Mouse (Mus musculus) heart, adult 2 months (tissue): ENCODE data around the gene R3hdm2. TPM values are rescaled to one million over a fixed set of nuclear protein-coding genes. Genes with fewer than 3 reads are reported as not detected.

Experiments
- DNase-seq, 2 experiments: peaks; one replicate each; pipeline ENCODE4 v3.0.0; 2021
- H3K27ac ChIP-seq: fragments of 200-600 bp; 2 replicates; pipeline ENCODE4 v1.8.1; 2022
- H3K27me3 ChIP-seq: fragments of 200-500 bp; 2 replicates; pipeline ENCODE4 v1.6.1; 2012; ENCODE audit warnings: mild to moderate bottlenecking, low read length, inconsistent platforms, mixed read lengths; ENCODE audit not compliant: control insufficient read depth, insufficient read depth
- H3K36me3 ChIP-seq: fragments of 200-500 bp; 2 replicates; pipeline ENCODE4 v1.6.1; 2012; ENCODE audit warnings: low read length, inconsistent platforms; ENCODE audit not compliant: control insufficient read depth, insufficient read depth
- H3K4me1 ChIP-seq: fragments of 200-500 bp; 2 replicates; pipeline ENCODE4 v1.6.1; 2011; ENCODE audit warnings: low read length; ENCODE audit not compliant: control insufficient read depth, insufficient read depth
- H3K4me3 ChIP-seq: fragments of 200-600 bp; 2 replicates; pipeline ENCODE4 v1.8.1; 2022
- H3K79me2 ChIP-seq: fragments of 200-500 bp; replicated peaks from 2 replicates; pipeline ENCODE4 v1.6.1; 2012; ENCODE audit warnings: mild to moderate bottlenecking, inconsistent platforms, low read length, moderate library complexity, mixed read lengths; ENCODE audit not compliant: control insufficient read depth, insufficient read depth
- H3K9ac ChIP-seq: fragments of 200-500 bp; 2 replicates; pipeline ENCODE4 v1.6.1; 2012; ENCODE audit warnings: low read depth, mild to moderate bottlenecking, control low read depth, inconsistent platforms, low read length, mixed read lengths
- CTCF ChIP-seq: fragments of 200-600 bp; IDR thresholded peaks from 2 replicates; pipeline ENCODE4 v1.8.1; 2022; ENCODE audit warnings: antibody characterized with exemption, mild to moderate bottlenecking, moderate library complexity
- EP300 ChIP-seq: fragments of 200-500 bp; IDR thresholded peaks from 2 replicates; pipeline ENCODE4 v1.6.1; 2011; ENCODE audit warnings: low read depth, low read length, control low read depth; ENCODE audit not compliant: insufficient read depth
- POLR2A ChIP-seq: fragments of 200-500 bp; IDR thresholded peaks from 2 replicates; pipeline ENCODE4 v1.6.1; 2011; ENCODE audit warnings: mild to moderate bottlenecking, low read depth, low read length, control low read depth; ENCODE audit not compliant: insufficient read depth
- WGBS: fragments of 180-500 bp; shearing (Covaris S2); methylation state at CpG from one replicate; pipeline ENCODE4 v1.1.7; 2018; 5-methylcytosine and 5-hydroxymethylcytosine counted together
- intact Hi-C: fragments of 180-260 bp; cut with DNase I; formaldehyde crosslinking; loops from one replicate; pipeline ENCODE4 v1.15.1; 2025
- polyA plus RNA-seq: library from polyadenylated mRNA; depleted of rRNA; stranded (reverse); fragments of >200 nt; gene quantifications from 2 replicates; pipeline ENCODE4 v1.2.3, GENCODE M21; 2012
- total RNA-seq, 2 experiments: library from RNA; stranded (reverse); gene quantifications; 2 replicates each; pipeline ENCODE4 v1.2.3; 2021

R3hdm2 gene
- total and polyA plus RNA-seq, 3 experiments = 151 to 171 (median 154) TPM

- Histone ChIP-seq H3K79me2 (no peaks in the 10 kb centered on the region), H3K27ac (no peak overlapping the region), H3K4me1 (peaks cover 4% of the 10 kb centered on the region), H3K27me3 (no peaks in the 10 kb centered on the region), H3K9ac (no peak overlapping the region), H3K4me3 (no peak overlapping the region), H3K36me3 (peaks cover 3% of the 10 kb centered on the region; the same call in 1 of the 2 replicates)
- WGBS = 69% methylated on average over 3 of the region's 3 CpGs
- no peak for TF ChIP-seq POLR2A
- no peak for TF ChIP-seq EP300
- no peak for TF ChIP-seq CTCF
- no peak for DNase-seq
- intact Hi-C loops = no loop called here
Observed at GRCm38 (mm10) chr10:127377700-127378099, 2.4 kb upstream of the R3hdm2 start.

GRCm38 (mm10) chr10:127379654-127380053 is 473 bp upstream of the R3hdm2 start:
- Histone ChIP-seq H3K79me2 (peaks cover 3% of the 10 kb centered on the region), H3K9ac (no peak overlapping the region), H3K27me3 (no peaks in the 10 kb centered on the region), H3K4me3 (peak overlapping the region; percentile 81; the same call in 1 of the 2 replicates), H3K4me1 (peaks cover 4% of the 10 kb centered on the region), H3K36me3 (peaks cover 3% of the 10 kb centered on the region; the same call in 1 of the 2 replicates), H3K27ac (peak overlapping the region; percentile 94; the same call in 1 of the 2 replicates)
- no peak for DNase-seq
- no peak for TF ChIP-seq POLR2A
- no peak for TF ChIP-seq EP300
- TF ChIP-seq CTCF = no peak
- 69% methylated on average over 8 of the region's 8 CpGs for WGBS
- intact Hi-C loops = loop anchor here (5.0 kb wide), 1 partner anchor 48 kb away; no protein-coding TSS in a partner anchor

DNA sequence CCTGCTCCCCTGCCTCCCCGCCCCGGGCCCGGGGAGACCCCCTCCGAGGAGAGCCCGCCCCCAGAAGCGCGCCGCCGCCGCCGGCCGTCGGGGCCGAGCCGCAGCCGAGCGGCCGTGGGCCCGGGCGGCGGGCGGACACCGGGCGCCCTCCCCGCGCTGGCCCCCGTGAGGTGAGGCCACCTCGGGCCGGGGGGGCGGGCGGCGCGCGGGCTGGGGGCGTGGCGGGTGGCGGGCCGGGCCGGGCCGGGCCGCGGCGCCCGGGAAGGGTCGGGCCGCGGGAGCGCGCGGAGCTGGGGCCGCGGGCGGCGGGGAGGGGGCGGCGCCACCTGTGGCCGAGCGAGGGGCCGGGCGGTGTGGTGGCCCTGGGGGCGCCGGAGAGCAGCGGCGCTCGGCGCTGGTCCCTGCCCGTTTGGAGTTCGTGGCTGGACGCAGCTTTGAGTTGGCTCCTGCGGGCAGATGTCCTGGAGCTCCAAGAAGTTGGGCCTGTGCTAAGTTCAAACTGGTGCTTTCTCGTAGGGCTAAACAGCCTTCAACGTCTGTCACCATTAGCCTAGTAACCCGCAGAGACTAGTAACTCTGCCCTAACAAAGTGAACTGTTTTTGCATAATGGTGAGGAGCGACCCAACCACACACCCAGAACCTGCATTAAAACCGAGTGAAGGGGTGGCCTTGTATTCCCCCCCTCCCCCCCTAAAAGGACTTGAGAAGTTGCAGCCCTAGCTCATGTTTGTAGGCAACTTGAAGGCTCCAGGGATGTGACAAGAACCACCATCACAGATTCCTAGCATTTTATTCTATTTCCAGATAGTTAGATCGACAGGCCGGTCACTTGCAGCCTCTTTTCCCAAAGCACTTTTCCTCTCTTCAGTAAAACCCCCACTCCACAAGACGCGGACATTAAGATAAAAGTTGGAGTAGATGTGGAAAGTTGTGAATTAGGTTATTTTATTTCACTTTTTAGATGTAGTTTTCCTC is 928 bp downstream of the R3hdm2 start:
- H3K4me1 ChIP-seq = peaks cover 4% of the 10 kb centered on the region
- H3K4me3 ChIP-seq = peak overlapping the region; percentile 81
- intact Hi-C loops = loop anchor here (5.0 kb wide), 1 partner anchor 46 kb away; no protein-coding TSS in a partner anchor
- peak overlapping the region; percentile 86 for H3K9ac ChIP-seq
- peak overlapping the region; percentile 94 for H3K27ac ChIP-seq
- peak; percentile 52 for TF ChIP-seq CTCF
- no peak for TF ChIP-seq EP300
- TF ChIP-seq POLR2A = 0 out of 2 replicates have a peak, but pooled peaks have one; percentile 34
- 18% methylated on average over 53 of the region's 79 CpGs for WGBS
- no peaks in the 10 kb centered on the region for H3K27me3 ChIP-seq
- peaks cover 3% of the 10 kb centered on the region; the same call in 1 of the 2 replicates for H3K36me3 ChIP-seq
- H3K79me2 ChIP-seq = peaks cover 3% of the 10 kb centered on the region
- peak; percentile 82 to 84 for DNase-seq

DNA sequence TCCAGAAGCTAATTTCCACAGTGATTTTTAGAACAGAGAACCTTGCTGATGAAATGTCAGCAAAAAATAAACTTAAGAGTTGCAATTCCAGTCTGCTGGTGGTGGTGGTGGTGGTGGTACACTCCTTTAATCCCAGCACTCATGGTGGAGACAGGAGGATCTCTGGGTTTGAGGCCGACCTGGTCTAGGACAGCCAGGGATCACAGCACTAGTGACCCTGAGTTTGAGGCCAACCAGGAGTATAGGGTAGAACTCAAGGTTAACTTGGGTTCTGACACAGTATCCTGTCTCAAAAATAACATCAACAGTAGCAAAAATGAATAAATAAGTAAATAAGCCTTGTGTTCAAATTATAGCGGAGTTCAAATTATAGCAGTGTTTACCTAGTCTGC is 1.6 kb downstream of the R3hdm2 start:
- no peaks in the 10 kb centered on the region for H3K27me3 ChIP-seq
- peaks cover 4% of the 10 kb centered on the region for H3K79me2 ChIP-seq
- no peak for DNase-seq
- H3K4me3 ChIP-seq = peak overlapping the region; percentile 68; the same call in 1 of the 2 replicates
- peak overlapping the region; percentile 31; the same call in 1 of the 2 replicates for H3K9ac ChIP-seq
- intact Hi-C loops = loop anchor here (5.0 kb wide), 1 partner anchor 46 kb away; no protein-coding TSS in a partner anchor
- peak overlapping the region; percentile 88 for H3K27ac ChIP-seq
- peaks cover 4% of the 10 kb centered on the region for H3K4me1 ChIP-seq
- TF ChIP-seq EP300 (no peak), POLR2A (no peak), CTCF (no peak)
- 53% methylated on average over 2 of the region's 2 CpGs for WGBS
- H3K36me3 ChIP-seq = peaks cover 3% of the 10 kb centered on the region; the same call in 1 of the 2 replicates

GRCm38 (mm10) chr10:127391774-127392173 is 11.6 kb downstream of the R3hdm2 start:
- no peak overlapping the region for H3K4me3 ChIP-seq
- intact Hi-C loops = no loop called here
- H3K27me3 ChIP-seq = no peaks in the 10 kb centered on the region
- no peaks in the 10 kb centered on the region; the same call in 1 of the 2 replicates for H3K36me3 ChIP-seq
- H3K27ac ChIP-seq = no peak overlapping the region
- H3K79me2 ChIP-seq = peaks cover 4% of the 10 kb centered on the region
- H3K9ac ChIP-seq = no peak overlapping the region
- WGBS = 82% methylated on average over 6 of the region's 6 CpGs
- no peak for DNase-seq
- no peaks in the 10 kb centered on the region for H3K4me1 ChIP-seq
- 0 out of 2 replicates have a peak, but pooled peaks have one; percentile 20 for TF ChIP-seq CTCF
- no peak for TF ChIP-seq POLR2A
- no peak for TF ChIP-seq EP300

DNA sequence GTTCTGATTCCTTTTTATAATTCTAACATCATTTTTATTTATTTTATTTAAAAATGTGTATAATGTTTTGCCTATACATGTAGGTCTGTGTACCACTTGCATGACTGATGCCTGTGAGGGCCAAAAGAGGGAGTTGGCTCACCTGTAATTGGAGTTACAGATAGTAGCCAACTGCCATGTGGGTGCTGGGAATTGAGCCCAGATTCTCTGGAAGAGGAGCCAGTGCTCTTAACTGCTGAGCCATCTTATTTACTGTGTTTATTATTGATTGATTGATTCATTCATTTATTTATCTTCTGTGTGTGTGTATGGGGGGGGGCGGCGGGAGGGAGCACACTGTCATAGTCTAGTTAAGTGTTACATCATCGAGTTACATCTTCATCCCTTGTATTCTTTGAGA is 24.6 kb downstream of the R3hdm2 start:
- Histone ChIP-seq H3K4me3 (no peak overlapping the region), H3K36me3 (peaks cover 5% of the 10 kb centered on the region), H3K4me1 (no peaks in the 10 kb centered on the region), H3K27ac (no peak overlapping the region), H3K27me3 (no peaks in the 10 kb centered on the region), H3K79me2 (peaks cover 1% of the 10 kb centered on the region; the same call in 1 of the 2 replicates), H3K9ac (no peak overlapping the region)
- no peak for DNase-seq
- TF ChIP-seq EP300 = no peak
- no peak for TF ChIP-seq POLR2A
- no peak for TF ChIP-seq CTCF
- 95% methylated on average over 3 of the region's 3 CpGs for WGBS
- intact Hi-C loops = no loop called here
